Mouse (Mus musculus) kidney, adult 18-20 months (tissue): ENCODE measurements at regions not wholly inside any gene's neighbourhood (a gene's known extent, or its start where the extent isn't known, plus 50 kb on each side); places are given as distances from the start of the nearest gene placed in this dataset.

Source experiments
- DNase-seq: peaks from one replicate; pipeline ENCODE4 v3.0.0; 2021

DNA sequence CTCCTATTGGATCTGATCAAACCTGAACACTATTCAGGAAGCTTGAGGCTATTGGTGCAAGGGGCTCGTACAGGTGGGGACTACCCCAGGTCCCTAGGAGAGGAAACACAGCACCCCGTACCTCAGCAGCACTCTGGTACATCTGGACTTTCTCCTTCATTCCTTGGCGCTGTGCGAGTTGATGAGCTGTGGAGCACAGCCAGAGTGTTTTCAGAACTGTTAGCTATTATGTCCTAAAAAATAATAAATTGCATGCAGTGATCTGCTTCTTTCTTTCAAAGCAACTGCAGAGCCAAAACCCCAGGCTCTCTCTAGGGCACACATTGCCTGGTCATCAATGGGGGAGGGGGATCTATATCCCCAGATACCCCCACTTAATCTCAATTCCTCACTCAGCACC, 122.6 kb downstream of the Gm12728 start:
- DNase-seq = no peak

- DNase-seq = peak; percentile 35
These were observed 125.3 kb downstream of the Gm12728 start for GRCm38 (mm10) chr4:105914996-105915395.

DNA sequence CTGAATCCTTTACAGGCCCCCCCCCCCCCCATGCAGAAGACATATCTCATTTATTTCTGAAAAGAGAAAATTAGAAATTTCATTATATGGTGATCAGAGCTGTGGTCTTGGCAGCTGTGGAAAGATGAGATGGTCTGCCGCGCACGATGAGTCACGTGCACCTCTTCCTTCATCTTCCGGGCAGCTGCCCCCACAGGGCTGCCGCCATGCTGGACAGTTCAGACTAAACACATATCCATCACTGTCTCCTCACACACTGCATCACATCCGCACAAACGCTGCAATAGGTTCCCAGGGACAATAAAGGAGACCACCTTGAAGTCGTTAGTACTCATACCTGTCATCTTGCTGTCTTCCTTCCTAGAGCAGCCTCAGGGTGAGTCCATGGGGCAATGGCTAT, 126.6 kb downstream of the Gm12728 start:
- no peak for DNase-seq

DNA sequence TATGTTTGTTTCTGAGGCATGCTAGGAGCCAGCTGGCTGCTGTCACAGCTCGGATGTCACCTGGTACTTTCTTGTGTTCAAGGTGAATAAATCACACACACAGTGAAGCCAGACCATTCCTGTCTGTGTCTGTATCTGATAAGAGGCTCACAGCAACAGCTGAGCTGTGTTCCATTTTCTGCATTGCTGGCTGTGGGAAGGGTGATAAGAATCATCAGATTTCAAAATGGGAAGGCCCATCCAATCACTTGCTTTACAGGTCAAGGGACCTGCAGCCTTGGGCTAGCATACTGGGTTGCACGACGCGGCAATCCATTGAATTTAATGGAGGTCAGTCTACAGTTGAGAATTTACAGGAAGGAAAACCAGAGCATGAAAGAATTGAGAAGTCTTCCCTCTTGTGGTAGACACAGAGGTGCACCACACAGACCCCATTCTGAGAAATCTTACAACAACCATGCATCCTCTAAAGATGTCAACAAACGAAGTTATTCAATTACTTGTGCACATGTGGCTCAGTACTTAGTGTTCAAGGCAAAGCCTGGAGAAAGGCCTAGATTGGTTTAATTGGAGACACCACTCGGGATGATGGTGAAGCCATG, 135.2 kb downstream of the Gm12728 start:
- no peak for DNase-seq

DNA sequence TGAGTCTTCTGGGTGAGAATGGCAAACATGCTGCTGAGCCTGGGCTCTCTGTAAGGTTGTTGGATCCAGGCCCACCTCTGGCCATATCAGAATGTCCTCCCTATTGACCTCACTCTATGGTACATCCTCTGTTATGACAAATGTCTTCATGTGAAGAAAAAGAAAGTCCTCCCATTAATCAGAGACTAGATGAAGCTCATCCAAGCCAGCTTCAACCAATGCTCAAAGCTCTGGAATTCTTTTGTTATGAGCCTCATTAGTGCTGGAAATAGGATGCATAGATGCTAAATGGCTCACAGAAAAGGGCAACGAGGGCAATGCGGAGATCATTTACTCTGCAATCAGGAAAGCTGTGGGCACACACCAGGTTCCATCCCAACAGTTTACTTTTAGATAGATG, 135.8 kb downstream of the Gm12728 start:
- no peak for DNase-seq

- DNase-seq = no peak
These were observed 140.0 kb downstream of the Gm12728 start for GRCm38 (mm10) chr4:105929658-105930057.

DNA sequence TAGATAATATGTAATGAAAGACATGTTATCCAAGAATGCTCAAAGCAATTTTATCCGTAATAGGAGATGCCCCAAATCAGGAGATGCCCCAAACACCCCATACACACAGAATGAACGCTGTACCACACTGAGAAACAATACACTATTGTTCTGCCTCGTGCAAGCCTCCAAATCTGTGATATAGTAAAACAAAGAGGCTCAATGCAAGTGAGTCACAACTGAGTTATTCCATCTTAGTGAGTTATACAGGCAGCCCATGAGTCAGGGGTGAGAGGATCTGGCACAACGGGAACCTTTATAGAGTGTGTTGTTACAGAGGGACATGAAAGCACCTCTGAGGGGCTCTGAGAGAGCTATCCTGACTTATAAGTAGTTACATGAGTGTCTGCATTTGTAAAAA, 145.3 kb downstream of the Gm12728 start:
- no peak for DNase-seq

DNA sequence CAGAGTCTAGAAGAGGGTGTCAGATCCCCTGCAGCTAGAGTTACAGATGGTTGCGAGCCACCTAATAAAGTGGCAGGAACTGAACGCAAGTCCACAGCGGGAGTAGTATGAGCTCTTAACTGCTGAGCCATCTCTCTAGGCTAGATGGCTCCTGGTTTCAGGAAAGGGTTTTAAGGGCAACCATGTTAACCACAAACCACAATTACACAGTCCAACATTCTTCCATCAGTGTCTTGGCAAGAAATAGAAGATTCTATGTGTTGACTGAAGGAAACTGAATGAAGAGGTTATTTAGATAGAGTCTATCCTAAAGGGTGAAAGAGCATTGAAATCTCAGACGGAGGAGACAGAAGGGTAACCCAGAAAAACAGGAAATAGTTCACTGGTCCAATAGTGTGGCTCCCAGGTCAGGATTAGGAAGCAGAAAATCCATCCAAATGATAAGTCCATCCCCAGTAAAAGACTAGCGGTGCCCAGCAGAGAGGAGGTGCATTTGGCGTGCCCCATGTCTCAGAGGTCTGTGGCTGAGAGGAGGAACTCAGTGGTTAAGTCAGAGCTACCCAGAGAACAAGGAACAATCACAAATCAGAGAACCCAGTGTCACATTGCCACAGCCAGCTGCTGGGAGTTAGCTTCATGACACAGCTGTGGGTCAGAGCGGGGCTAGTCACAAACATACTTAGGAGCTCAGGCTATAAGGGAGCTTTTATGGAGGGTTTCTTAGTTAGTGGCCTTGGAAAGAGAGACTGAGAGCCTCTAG, 147.3 kb downstream of the Gm12728 start:
- DNase-seq = no peak

- no peak for DNase-seq
These were observed 147.9 kb downstream of the Gm12728 start for GRCm38 (mm10) chr4:105937587-105937986.

- no peak for DNase-seq
These were observed 149.2 kb downstream of the Gm12728 start for GRCm38 (mm10) chr4:105938886-105939285.

DNA sequence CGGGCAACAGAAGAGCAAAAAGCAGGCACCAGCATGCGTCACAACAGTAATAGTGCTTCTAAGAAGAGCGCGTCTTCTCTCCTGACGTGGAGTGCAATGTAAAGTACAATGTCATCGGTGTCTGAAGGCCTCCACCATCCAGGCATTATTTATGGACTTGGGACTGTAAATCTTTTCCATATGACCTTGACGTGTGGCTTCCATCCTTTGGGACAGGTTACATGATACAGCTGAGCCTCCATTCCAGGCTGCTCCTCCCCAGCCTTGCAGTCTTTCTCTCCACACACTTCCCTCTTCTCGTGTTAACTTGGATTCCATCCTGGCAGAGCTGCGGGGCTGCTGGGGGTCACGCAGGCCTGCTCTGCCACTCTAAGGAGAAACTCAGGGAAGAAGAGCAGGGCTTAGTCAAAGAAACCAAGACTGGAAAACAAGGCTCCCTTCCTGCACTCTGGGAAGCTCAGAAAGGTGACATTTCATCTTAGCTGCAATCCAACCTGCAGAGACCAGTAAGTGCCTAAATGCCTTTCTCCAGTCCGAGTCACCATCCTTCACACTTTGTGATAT, 150.0 kb downstream of the Gm12728 start:
- DNase-seq = no peak

DNA sequence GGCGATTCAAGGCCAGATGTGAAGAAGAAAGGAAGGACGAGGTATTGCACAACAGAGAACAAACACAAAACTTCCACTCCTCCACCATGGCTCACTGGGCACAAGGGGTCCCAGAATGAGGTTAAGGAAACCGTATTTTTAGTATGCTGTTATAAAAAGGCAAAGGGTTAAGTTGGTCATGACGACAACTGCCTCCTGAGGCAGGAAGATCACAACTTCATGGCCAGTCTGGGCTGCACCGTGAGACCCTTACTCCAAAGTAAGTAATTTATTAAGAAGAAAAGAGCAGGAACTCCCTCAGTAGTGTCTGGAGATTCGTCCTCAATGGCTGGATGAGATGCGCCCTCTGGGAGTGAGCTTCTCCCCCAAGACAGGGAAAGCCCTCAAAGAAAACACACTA, 151.2 kb downstream of the Gm12728 start:
- no peak for DNase-seq

DNA sequence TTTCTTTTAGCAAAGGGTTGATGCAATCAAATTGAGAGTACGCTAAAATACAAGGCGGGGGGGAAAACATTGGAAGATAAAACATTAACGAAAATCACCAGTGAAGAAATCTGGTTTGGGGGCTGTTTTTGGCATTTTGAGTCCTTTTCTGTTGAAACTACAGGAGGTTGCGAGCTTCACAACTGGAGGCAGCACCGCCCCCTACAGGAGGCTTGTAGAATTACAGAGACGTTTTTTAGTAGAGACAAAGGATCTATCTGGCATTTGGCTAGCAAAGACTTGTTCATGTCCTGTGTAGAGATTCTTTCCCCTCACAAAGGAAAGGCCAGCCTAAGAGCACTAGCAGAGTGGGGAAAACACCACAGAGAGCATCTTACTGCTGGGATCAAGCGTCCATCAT, 152.1 kb downstream of the Gm12728 start:
- DNase-seq = peak; percentile 18

DNA sequence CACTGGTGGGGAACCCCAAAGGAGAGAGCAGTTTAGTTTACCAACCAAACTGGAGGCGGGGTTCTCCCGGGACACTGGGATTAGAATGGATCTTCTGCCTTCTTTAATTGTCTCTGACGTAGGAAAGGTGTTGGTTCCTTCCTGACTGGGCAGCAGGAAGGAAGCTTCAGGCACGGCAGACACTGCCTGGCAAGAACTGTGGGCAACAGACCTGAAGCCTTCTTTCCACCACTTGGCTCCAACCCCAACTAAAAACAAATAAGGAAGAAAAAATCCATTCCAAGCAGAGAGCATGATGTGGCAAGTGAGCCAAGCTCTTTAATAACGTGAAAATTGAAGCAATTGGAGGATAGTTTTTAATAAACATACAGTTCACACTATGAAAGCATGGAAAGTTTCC, 155.3 kb downstream of the Gm12728 start:
- DNase-seq = peak; percentile 8

- no peak for DNase-seq
These were observed 156.3 kb downstream of the Gm12728 start for GRCm38 (mm10) chr4:105945921-105946320.

DNA sequence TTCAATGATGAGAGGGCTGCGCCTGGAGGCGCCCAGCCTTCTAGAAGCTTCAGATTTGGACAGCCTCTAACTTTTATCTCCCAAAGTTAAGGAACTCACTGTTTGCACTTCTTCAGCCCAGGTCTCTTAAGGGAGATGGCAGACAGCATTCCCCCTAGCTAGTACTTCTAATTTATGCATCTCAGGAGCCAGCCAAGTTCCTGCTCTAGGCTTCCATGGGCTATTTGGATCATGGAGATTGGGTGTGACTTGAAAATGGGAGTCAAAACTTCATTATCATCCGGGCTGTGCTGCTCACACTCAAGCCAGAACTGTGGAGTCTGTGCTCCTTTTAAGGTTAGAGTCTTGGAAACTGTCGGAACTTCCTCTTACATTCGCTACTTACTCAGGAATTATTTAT, 158.7 kb downstream of the Gm12728 start:
- no peak for DNase-seq

GRCm38 (mm10) chr4:105952406-105952805, 162.7 kb downstream of the Gm12728 start:
- DNase-seq = no peak

GRCm38 (mm10) chr4:105956516-105956915, 166.8 kb downstream of the Gm12728 start:
- DNase-seq = no peak

DNA sequence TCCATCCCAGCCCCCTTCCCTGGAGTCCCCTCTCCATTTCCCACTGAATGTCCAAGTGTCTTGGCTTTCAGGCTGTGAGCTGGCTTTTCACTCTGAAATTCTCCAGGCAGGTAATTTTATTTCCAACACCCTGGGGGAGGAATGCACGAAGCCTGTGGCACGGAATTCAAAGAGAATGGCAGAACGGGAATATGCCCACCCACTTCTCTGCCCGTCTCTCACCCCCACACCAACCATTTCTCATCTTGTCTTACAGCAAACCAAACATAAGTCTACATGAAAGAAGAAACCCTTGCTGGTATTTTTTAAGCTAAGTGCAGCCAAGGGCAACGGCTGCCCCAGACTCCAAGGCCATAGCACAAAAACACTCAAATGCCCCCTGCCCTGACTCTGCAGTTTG, 168.7 kb downstream of the Gm12728 start:
- no peak for DNase-seq

GRCm38 (mm10) chr4:105961686-105962360, 172.2 kb downstream of the Gm12728 start:
- no peak for DNase-seq

DNA sequence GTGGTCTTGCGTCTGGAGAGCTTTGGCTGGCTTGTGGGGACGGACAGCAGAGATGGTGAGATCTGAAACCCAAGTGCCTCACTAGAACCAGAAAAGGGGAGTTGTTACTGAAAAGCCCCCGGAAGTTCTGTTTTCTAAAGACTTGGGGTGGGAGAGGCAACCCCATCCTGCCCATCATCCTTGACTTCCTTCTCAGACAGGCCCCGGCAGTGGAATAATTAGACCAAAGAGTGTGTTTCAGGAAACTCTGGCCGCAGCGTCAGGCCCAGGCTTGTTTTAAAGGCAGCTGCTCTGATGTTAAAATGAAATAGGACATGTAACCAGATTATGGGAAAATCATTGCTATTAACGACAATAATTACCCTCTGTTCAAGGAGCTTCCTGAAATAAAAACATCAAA, 172.9 kb downstream of the Gm12728 start:
- DNase-seq = no peak

DNA sequence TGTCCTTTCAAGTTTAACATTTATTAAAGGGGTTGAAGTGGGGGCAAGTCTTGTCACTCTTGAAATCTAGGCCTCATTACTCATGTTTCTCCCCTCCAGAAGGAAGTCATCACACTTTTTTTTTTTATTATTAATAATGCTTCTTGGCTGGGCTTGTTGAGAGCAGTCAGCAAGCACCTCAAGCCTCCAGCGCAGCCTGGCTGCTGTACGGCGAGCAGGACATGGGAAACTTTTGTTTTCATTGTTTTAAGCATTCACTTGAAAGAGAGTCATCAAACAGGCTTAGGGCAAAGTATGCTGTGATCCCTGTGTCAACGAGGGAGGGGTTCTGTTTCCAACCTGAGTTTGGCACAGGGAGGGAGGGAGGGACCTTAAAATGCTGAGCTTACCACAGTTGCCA, 178.7 kb downstream of the Gm12728 start:
- no peak for DNase-seq

- DNase-seq = no peak
These were observed 180.0 kb downstream of the Gm12728 start for GRCm38 (mm10) chr4:105969628-105970027.

DNA sequence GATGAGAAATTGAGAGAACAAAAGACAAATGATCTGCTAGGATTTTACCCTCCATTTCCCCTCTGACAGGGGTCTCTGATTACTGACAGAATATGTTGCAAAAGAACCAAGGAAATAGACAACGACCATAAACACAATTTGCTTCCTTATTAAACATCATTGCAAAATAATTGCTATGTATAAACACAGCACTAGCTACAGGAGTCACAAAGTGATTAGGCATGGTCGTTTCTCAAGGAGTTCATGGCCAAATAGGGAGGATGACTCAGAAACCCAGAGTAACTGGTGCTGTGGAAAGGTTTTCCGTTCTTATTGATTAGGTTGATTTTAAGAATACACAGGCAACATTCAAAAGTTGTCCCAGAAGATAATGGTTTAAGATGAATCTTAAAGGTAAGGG, 180.4 kb downstream of the Gm12728 start:
- DNase-seq = no peak
